Mouse (Mus musculus): ENCODE data around the gene Pbx4.

Pbx4 gene

DNA sequence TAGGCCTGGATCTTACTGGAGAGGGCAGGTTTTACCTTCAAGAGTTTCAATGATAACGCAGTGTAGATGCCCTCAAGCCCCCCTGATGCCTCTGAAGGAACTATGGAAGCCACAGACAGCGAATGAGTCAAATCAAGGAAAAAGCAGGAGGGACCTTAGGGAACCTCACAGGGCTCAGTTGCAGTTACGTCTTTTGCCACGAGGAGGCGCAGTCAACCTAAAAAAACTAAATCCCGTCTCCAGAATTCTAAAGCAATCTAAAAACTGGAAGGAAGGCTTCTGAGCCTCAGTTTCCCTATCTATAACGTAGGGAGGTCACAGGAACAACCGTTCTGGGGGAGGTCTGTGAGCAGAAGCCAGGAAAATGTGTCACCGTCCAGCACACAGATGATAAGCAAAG is 41.9 kb downstream of the Pbx4 start:
- no peak for DNase-seq (ENCODE audit: low read depth, low spot score)

DNA sequence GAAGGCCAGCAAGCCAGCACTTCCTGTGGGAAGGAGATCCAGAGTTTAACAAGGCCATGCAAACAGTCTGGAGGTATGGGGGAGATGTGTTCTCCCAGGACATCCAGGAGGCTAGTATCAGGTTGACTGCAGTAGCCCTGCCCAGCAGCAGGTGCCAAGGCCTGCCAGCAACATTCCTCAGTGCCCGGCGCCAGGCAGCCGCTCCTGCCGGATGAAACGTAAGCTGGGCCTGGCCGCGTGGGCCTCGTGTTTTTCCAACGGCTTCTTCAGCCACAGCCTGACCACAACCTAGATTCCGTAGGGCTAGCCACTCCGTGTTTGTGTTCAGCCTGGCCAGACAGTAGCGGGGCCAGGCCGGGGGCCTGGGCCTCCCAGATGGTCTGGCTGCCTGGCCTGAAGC is 42.4 kb downstream of the Pbx4 start:
- no peak for DNase-seq (ENCODE audit: low read depth, low spot score)

DNA sequence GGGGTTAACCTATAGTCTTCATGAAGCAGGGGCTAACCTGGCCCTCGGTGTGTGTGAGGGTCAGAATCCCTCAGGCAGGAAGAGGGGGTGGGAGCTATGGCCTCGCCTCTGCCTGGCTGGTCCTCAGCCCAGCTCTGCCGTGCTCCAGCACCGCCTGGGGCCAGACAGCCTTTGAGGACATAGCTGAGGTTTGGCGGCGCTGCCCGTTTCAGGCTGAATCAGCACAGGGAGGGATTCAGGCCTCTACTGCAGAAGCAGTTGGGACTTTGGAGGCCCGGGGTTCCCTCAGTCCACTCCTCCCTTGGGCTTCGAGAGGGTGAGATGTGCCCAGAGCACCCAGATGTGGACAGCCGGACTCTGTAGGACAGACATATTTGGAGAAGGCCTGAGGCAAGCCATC is 43.8 kb downstream of the Pbx4 start:
- no peak for DNase-seq (ENCODE audit: low read depth, low spot score)

DNA sequence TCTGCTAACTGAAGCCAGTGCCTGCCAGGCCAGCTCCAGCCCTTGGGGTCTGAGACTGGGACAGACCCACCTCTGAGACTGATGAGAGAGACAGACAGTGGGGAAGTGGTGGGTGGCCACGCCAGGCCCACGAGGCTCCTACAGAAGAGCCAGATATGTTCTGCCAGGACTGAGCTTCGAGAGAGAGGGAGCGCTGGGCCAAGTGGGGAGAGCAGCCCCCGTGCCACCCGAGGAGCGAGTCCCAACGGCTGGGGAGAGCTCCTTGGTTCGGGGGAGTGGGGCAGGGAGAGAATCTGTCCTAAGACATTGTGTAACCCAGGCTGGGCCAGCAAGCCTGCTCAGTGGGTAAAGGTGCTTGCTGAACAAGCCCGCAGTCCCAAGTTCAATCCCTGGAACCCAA is 44.7 kb downstream of the Pbx4 start:
- DNase-seq (ENCODE audit: low read depth, low spot score), result no peak

DNA sequence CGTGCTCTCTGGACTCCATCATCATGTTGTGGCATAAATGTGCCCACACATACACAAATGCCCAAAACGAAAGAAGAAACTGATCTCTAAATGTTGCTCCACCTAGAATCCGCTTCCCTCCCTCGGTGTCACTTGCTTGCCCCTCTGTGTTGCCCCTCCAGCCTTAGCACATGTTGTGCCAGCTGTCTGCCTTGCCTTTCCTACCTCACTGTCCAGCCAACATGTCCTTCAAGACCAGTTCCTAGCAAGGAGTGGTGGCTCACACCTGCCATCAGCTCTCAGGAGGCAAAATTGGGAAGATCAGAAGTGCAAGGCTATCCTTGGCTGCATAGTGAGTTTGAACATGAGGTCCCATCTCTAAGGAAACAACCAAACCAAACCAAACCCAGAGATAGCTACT is 45.1 kb downstream of the Pbx4 start:
- no peak for DNase-seq (ENCODE audit: low read depth, low spot score)

DNA sequence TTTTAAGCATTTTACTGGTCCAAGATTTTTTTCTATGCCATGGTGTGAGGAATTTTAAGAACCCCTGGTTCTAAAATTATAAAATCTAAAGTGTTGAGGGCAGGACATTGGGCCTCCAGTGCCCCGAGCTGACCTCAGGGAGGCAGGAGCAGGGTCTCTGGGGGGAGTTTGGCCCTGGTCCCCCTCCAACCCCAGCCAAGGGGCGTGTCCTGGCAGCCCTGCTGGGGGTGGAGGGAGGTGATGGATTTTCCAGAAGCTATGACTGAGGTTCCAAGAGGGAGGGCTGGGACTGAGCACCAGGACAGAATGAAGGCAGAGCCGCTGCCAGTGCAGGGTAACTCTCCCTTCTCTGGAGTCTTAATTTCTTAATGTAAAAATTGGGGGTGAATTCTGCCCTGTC is 45.7 kb downstream of the Pbx4 start:
- no peak for DNase-seq (ENCODE audit: low read depth, low spot score)

DNA sequence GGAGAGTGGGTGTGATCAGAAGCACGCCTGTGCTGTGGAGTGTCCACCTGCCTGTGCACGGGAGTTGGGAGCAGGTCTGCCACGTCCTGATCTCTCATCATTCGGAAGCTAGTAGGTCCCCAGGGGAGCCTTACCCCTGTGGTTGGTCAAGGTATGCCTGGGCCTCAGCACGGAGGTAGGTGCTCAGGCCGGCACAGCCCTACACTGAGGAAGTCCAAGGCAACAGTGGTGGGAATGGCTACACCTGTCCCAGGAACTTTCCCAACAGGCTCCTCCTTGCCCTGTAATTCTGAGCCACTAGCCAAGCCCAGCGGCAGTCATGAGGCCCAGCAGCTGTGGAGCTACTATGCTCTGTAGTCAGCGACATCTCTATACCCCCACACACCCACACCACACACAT is 47.4 kb downstream of the Pbx4 start:
- no peak for DNase-seq (ENCODE audit: low read depth, low spot score)

DNA sequence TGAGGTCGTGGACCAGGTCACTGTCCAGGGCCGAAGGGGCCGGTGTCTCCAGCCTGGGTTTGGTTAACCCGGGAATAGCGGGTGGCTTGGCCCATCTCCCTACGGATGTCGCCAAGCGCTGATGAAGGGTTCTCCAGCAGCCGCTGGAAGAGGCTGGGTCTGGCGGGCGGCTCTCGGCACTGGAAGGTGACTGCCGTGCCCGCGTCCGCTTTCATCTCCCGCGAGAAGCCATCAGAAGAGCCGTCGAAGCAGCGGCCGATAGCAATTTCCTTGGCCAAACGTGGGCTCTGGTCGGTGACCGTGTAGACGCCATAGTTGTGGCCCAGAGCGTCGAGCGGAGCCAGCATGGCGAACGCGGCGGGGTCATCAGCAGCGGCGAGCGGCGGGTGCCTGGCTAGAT is 48.5 kb downstream of the Pbx4 start:
- DNase-seq (ENCODE audit: low read depth, low spot score), result no peak

DNA sequence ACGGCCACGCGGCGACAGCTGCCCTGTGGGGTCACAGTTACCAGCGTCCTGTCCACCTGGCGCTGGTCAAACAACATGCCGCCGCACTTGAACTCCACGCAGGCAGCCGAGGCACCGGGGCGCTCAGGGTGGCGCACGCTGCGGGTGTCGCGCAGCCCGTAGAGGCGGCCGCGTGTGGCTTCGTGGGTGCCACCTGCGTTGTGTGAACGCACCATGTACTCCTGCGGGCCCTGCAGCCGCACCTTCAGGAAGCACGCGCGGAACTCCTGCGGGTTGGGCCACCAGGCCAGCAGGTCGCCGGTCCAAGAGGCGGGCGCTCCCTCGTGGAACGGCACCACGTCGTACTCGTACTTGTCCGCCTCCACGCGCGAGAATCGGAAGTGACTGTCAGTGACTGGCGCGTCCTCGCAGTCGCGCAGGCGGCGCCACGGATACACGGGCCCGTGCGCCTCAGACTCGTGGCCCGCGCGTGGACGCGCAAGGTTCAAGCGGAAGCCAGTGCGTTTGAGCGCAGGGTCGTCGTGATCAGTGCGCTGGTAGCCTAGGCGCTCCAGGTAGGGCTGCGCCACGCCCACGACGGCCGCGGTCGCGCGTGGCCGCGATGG is 49.1 kb downstream of the Pbx4 start:
- no peak for DNase-seq (ENCODE audit: low read depth, low spot score)

DNA sequence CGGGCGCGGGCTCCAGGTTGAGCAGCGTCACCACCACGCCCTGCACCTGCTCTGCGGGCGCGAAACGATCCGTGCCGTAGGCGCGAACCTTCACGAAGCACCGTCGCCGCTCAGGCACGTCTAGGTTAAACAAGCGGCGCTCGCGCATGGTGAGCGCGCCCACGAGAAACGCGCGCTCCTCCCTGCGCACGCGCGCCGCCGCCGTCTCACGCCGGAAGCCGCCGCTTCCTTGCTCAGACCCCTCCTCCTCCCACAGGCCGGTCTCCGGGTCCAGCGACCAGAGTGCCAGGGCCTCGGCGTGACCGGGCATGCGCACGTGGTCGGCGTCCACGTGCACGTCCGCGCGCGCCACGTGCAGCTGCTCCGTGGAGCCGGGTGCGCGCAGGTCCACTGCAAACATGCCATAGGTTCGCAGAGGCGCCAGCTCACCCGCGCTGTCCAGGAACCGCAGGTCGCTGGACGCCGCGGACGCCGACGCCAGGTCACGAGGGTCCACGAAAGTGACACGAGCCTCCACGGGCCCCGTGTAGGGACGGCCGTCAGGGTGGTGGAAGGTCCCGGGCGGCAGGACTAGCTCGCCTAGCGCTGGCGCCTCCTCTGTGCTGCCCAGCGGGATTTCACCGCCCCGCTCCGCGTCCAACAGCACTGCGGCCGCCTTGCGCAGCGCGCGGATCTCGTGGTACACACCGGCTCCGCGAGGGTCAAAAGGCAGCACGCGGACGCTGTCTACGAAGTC is 49.9 kb downstream of the Pbx4 start:
- DNase-seq (ENCODE audit: low read depth, low spot score), result peak; percentile 52

DNA sequence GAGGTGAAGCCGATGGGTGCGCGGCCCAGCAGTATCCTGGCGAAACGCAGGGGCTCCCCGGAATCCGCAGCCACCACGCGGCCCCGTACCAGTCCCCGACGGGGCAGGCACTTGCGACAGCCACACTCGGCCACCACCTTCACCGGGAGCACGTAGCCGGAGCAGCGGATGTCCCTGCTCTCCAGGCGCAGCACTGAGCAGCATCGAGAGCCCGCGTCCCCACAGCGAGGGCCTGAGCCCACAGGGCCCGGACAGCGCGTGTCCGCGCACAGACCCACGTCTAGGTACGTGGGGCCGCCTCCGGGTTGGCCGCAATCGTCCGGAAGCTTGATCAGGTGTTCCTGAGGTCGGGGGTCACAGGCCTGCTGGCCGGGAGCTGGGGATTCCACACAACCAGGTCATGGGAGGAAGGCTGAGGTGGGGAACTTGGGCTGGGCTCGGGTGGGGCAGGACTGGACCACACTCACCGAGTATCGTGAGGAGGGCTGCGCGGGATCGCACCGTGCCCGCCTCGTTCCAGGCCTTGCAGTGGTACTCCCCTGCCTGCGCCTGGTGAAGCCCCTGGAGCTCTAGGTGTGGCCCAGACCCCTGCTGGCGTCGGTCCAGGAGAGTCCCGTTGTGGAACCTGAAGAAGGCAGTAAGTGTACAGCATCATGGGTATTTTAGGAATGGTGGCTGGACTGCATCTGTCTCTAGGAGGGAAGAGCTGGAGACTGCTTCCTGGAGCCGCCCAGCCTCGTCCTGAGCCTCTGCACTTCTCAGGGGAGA is 50.7 kb downstream of the Pbx4 start:
- no peak for DNase-seq (ENCODE audit: low read depth, low spot score)

DNA sequence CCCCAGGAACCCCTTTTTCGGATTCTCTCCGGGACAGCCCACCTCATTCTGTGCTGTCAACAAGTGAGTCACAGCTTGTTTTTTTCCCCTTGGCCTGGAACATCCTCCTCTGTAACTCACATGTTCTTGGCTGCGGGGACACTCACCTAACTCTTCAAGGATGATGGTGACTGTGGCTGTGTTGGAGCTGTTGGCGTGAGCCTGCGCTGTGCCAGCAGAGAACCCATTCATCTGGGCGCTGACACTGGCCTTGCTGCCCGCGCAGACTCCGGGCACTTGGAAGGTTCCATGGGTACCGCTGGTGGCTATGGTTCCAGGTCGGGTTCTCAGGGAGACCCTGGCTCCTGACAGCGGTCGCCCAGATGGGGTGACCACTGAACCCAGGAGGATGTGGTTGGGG is 51.9 kb downstream of the Pbx4 start:
- DNase-seq (ENCODE audit: low read depth, low spot score), result no peak

DNA sequence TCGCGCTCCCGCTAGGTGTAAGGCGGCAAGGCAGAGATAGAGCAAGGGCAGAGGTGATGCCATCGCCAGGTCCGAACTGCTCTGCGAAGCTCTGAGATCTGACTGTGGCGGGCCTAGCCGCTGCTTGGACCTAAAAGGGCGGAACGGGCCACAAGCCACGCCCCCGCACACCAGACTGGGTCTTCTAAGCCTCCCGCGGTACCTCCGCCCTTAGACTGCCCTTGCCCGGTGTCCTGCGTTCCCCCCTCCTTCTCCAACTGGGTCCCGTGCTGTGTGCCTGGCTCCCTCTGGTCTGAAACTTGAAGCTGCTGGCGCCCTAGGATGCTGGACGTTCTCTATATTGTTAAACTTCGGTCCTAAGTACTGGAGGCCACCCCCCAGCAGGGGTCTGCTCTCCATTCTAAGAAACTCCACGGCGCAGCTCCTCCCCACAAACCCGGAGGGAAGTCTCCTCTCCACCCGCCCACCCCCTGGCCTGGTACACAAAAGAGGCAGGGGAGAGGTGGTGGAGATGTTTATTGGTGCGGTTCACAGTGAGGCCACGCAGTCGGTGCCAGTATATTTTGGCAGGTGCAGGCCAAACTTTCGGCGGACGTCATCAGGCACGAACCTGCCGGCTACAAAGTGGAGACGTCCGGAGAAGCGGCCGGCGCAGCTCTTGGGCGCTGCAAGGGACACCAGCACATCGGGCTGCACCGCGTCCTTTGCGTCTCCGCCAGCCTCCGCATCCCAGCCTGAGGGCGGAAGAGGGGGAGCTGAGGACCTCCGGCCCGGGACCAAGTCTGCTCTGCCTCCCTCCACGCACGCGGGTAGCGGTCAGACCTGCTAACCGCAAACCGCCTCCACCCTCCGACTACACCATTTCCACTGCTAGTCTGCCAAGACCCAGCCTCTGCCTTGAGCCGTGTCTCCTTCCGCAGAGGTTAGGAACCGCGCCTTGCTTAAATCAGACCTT is 55.3 kb downstream of the Pbx4 start, which contains the start of gene Cilp2:
TSS of gene Cilp2 (minus strand) at position 399 of the 955 bp plus-strand sequence.
- DNase-seq (ENCODE audit: low read depth, low spot score), result no peak

DNA sequence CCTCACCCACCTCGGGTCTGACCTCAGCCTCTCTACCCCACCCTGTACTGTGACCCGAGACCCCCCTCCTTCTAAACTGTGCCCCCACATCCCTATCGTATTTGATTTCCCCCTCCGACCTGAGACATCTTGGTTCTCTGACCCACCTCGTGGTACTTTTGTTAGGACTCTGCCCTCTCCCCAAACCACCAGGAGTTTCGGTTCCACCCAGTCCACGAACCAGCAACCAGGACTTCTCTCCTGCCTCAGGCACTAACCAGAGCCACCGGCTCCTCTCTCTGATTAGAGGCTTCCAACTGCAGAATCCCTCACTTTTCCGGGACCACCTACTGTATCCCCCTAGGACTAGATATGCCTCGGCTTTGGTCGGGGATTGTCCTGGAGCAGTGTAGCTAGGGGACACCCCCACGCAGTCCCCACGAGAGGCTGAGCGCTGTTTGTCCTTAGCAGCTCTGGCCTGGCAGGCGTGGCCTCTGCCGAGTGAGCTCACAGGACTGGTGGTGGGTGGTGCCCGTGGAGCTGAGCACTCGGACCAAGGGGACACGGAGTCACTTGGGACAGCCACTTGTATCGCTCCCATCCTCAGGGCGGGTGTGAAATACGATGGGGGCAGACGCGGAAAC is 56.1 kb downstream of the Pbx4 start:
- DNase-seq (ENCODE audit: low read depth, low spot score), result no peak

DNA sequence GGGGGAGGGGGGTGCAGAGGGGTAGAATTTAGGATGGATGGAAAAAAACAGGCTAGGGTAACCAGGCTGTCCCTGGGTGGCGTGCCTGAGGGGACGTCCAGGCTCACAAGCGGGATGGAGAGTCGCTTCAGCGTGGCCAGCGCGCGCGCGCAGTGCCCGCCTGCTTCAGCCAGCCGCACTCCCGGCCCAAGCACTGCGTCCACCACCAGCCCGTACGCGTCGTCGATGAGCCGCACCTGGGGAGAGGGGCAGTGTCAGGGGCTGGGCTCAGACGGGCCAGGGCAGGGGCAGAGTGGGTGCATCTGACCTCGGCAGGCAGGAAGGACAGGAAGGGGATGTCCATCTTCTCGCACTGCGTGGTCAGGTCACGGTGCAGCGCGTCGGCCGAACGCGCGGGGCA is 56.6 kb downstream of the Pbx4 start:
- no peak for DNase-seq (ENCODE audit: low read depth, low spot score)

DNA sequence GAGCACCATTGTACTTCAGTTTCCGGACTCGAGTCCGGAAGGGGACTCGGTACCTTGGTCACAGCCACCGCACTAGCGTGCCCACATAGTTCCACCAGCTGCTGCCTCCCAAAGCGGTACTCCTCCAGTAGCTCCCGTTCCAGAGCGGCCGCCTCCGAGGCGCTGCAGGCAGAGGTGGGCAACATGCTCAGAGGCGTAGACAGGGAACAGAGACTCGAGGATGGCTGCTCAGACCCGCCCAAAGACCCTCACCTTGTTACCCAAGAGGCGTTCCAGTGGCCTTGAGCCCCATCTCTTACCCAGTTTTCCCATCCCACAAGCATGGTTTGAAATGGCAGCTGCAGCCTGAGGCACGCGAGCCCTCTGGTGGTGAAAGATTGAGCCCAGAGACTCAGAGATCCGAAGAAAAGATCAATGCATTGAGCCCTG is 58.5 kb downstream of the Pbx4 start:
- DNase-seq (ENCODE audit: low read depth, low spot score), result no peak

DNA sequence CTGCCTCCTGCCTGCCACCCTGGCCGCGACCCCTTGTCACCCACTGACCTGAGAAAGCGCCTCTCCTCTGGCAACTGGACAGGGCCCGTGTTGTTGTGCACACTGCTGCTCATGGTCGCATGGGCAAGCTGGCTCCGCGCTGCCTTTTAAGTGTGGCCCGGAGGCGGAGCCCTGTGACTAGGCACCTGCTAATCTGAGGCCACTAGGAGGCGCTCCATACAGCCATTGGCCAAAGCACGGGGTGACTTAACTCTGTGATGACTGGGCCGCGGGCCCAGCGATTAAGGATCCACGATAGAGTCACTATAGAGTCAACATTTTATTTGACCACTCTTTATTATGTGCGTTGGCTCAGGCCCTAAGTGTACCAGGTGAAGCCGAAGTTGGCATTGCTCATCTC is 61.6 kb downstream of the Pbx4 start:
- peak; percentile 55 for DNase-seq (ENCODE audit: low read depth, low spot score)

DNA sequence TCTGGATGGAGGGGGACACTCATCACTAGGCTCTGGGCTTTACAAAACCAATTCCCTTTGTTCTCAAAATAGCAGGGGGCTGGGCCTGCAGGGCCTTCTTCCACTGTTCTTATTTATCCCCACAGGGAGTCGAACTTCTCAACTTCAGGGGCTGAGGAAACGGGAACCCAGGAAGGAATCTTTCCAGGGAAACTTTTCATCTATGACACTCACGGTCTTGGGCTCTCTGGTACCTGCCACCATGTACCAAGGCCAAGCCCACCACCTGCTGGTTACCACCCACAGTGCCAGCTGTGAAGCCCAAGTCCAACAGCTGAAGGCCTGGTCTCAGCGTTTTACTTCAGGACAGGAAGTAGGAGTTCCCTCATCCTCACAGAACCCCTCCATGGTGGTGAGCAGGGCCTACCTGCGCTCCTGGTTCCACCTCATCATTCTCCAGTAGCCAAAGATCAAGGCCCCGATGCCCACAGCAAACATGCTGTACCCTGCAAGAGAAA is 62.6 kb downstream of the Pbx4 start:
- no peak for DNase-seq (ENCODE audit: low read depth, low spot score)

DNA sequence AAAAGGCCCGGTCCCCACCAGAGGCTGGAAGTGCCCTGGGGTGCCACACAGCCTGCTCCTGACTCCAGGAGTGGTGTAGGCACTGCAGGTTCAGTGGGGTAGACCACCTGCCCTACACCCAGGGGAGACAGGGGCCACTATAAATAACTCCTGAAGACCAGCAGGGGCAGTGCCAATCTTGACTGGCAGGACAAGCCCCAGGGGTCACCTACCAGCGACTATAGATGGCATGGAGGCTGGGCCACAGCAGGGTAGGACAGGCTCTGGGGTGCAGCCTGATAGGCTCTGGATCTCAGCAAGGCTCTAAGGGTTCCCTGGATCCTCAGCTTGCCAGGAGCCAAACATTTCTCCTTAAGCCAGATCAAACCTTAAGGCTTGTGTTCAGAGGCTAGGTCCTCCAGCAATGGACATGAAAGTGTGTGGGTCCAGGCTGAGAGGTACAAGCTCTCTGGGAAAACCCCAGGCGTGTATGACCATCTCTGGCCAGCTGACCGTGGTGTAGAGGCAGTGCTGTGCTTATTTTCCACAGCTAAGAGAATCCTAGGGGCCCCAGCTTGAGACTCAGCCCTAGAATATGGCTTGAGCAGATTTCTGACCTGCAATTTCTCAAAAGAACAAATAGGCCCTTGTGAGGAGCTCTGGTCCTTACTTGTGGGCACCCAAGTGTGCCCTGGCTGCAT is 63.6 kb downstream of the Pbx4 start:
- no peak for DNase-seq (ENCODE audit: low read depth, low spot score)

DNA sequence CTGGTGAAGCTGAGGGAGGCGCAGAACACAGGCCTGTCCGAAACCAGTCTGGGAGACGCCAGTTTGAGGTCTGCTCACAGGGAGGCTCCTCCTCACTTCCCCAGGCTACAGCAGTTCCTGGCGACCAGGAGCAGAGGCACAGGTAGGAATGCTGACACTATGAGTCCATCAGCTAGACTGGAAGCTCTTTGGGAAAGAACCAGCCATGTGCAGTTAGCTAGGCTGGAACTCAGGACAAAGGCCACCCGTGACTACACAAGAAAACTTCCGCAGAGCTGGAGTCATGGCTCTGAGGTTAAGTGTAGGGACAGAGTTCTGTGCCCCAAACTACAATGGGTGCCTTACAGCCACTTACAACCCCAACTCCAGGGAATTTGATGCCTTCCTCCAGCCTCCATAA is 65.6 kb downstream of the Pbx4 start:
- DNase-seq (ENCODE audit: low read depth, low spot score), result no peak

Data from retina, postnatal 7 days (tissue).